Mouse (Mus musculus) liver, adult 2 months (tissue): ENCODE results near the gene Fthl17f. TPM values are rescaled to one million over a fixed set of nuclear protein-coding genes. Genes with fewer than 3 reads are reported as not detected.
"Not testable (repeated sequence)": the region's sequence is repeated elsewhere in the genome, so short reads cannot be mapped to it uniquely, and the experiment has no call there.

Experiments
- DNase-seq: peaks from one replicate; pipeline ENCODE4 v3.0.0-alpha.2; 2011; ENCODE audit warnings: low read depth, low spot score; ENCODE audit errors: extremely low read depth
- H3K27ac ChIP-seq: fragments of 200-500 bp; replicated peaks from 2 replicates; pipeline ENCODE4 v1.5.1; 2012; ENCODE audit warnings: low read depth, mild to moderate bottlenecking, control low read depth, inconsistent platforms, low read length; ENCODE audit not compliant: insufficient read depth
- H3K27me3 ChIP-seq: fragments of 200-500 bp; 2 replicates; pipeline ENCODE4 v1.6.1; 2012; ENCODE audit warnings: mild to moderate bottlenecking, moderate library complexity, low read length, inconsistent platforms; ENCODE audit not compliant: control insufficient read depth, insufficient read depth
- H3K36me3 ChIP-seq: fragments of 200-500 bp; 2 replicates; pipeline ENCODE4 v1.6.1; 2012; ENCODE audit warnings: low read length, inconsistent platforms; ENCODE audit not compliant: control insufficient read depth, insufficient read depth
- H3K4me1 ChIP-seq: fragments of 200-500 bp; 2 replicates; pipeline ENCODE4 v1.6.1; 2011; ENCODE audit warnings: low read length; ENCODE audit not compliant: control insufficient read depth, insufficient read depth
- H3K4me3 ChIP-seq: fragments of 200-500 bp; 2 replicates; pipeline ENCODE4 v1.5.1; 2011; ENCODE audit warnings: low read depth, mild to moderate bottlenecking, control low read depth, low read length, moderate library complexity; ENCODE audit not compliant: insufficient read depth
- H3K79me2 ChIP-seq: fragments of 200-500 bp; 2 replicates; pipeline ENCODE4 v1.6.1; 2012; ENCODE audit warnings: inconsistent platforms, mild to moderate bottlenecking, low read length, moderate library complexity; ENCODE audit not compliant: control insufficient read depth, insufficient read depth
- H3K9ac ChIP-seq: fragments of 200-500 bp; 2 replicates; pipeline ENCODE4 v1.6.1; 2012; ENCODE audit warnings: low read depth, mild to moderate bottlenecking, control low read depth, inconsistent platforms, low read length
- CTCF ChIP-seq: fragments of 200-500 bp; IDR thresholded peaks from 2 replicates; pipeline ENCODE4 v1.5.1; 2011; ENCODE audit warnings: low read depth, low read length, control low read depth
- POLR2A ChIP-seq: fragments of 200-500 bp; IDR thresholded peaks from 2 replicates; pipeline ENCODE4 v1.6.1; 2011; ENCODE audit warnings: low read length, control low read depth; ENCODE audit not compliant: insufficient read depth; ENCODE audit errors: extremely low read depth
- WGBS: fragments of 180-500 bp; shearing (Covaris S2); methylation state at CpG from one replicate; pipeline ENCODE4 v1.1.7; 2018; 5-methylcytosine and 5-hydroxymethylcytosine counted together
- polyA plus RNA-seq: library from polyadenylated mRNA; depleted of rRNA; stranded (reverse); fragments of >200 nt; gene quantifications from 2 replicates; pipeline ENCODE4 v1.2.3, GENCODE M21; 2012; rRNA removed
- total RNA-seq: library from RNA; depleted of rRNA; stranded (reverse); fragments of >200 nt; gene quantifications from 2 replicates; pipeline ENCODE4 v1.2.3, GENCODE M21; 2014; rRNA removed

Fthl17f gene
- total and polyA plus RNA-seq, 2 experiments: not detected

DNA sequence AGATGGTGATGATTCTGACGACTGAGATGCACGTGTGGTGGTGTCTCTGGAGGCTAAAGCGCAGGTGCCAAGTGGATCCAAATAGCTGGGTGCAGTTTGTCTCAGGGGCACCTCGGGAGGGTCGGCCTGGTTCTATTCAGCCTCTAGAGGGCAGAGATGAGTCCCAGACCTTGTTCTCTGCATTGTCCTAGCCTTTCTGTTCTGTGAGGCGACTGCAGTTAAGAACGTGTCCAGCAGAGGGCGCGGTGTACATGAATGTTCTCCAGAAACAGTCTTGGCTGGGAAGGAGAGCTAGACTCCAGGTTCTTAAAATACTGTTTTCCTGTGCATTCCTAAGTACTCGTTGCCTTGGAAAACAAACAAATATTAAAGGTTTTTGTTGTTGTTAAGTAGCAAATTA is 14.9 kb downstream of the Fthl17f start:
- H3K4me3 ChIP-seq, DNase-seq, H3K27ac ChIP-seq, H3K79me2 ChIP-seq, H3K4me1 ChIP-seq, H3K36me3 ChIP-seq, H3K27me3 ChIP-seq, H3K9ac ChIP-seq: not testable (repeated sequence)
- WGBS: 5% methylated on average over 8 of the region's 10 CpGs
- TF ChIP-seq CTCF: peak; percentile 44

DNA sequence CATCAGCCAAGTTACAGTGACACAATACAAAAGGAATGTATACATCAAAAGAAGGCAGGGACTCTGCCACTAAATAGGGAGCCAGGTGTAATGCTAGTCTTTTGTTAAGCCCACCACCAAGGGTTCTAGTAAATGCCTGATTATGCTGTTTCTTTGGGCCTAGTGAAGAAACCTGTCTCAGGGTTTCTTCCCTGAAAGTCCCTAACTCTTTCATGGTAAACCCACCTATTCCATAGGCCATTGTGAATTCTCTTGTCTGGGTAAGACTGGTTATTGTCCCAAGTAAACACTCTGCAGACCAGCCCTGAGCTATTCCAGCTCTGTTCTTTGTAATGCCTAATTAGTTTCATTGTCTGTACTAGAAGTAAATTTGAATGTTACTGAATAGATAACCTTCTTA is 32.3 kb downstream of the Fthl17f start:
- not testable (repeated sequence) for H3K36me3 ChIP-seq, H3K79me2 ChIP-seq, H3K27ac ChIP-seq, H3K27me3 ChIP-seq, DNase-seq, H3K4me3 ChIP-seq, H3K4me1 ChIP-seq, H3K9ac ChIP-seq

DNA sequence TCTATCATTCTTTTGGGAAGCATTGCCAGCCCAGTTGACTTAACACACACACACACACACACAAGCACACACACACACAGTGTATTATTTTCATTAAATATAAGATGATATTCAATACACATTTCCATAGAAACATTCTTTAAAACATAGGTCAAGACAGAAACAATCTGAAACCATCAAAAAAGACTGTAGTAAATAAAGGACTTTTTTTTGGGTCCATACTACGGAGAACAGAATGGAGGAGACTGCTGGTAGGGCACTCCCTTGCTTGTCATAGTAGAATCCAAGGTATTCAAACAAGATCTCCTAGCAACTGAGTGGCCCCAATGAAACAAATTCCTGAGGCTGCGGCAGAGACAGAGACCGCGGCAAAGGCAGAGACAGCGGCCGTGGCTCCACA is 41.4 kb downstream of the Fthl17f start, which contains the start of gene 4930402K13Rik:
Gene 4930402K13Rik, plus strand, starts transcription at position 301 of the 400 bp plus-strand sequence.
- no peaks in the 10 kb centered on the region for H3K36me3 ChIP-seq
- H3K27ac ChIP-seq: no peak within 1 kb of the TSS
- H3K27me3 ChIP-seq: no peaks in the 10 kb centered on the region
- H3K4me3 ChIP-seq: no peak within 1 kb of the TSS
- no peak for DNase-seq
- H3K4me1 ChIP-seq: no peaks in the 10 kb centered on the region
- TF ChIP-seq POLR2A: no peak
- no peak for TF ChIP-seq CTCF
- no peaks in the 10 kb centered on the region for H3K79me2 ChIP-seq
- 89% methylated on average over 6 of the region's 6 CpGs for WGBS
- H3K9ac ChIP-seq: no peak within 1 kb of the TSS

DNA sequence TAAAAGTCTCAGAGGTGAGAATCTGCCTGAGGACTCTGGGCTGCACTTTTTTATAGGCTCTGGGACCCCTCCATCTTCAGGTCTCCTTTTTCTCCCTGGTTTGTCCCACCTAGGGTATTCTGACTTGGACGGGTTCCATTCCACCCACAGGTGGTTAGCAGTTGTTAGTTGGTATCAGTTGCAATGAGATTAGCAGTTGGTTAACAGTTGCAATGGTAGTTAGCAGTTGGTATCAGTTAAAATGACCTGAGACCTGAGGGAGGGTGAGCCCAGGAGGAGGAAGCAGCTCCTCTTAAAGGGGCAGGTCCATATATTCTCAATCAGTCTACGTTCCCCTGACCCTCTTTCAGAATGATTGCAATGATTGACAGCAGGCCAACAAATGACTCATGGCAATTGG is 47.6 kb downstream of the Fthl17f start:
- no peak overlapping the region for H3K27ac ChIP-seq
- H3K27me3 ChIP-seq: no peaks in the 10 kb centered on the region
- no peak overlapping the region for H3K4me3 ChIP-seq
- WGBS: 26% methylated on average over 2 of the region's 2 CpGs
- TF ChIP-seq CTCF (no peak), POLR2A (no peak)
- no peak for DNase-seq
- H3K36me3 ChIP-seq: no peaks in the 10 kb centered on the region
- no peak overlapping the region for H3K9ac ChIP-seq
- H3K4me1 ChIP-seq: no peaks in the 10 kb centered on the region
- no peaks in the 10 kb centered on the region for H3K79me2 ChIP-seq

Other genes starting within 250 kb of the Fthl17f start
- gene Gm6592, start 219.0 kb upstream of the Fthl17f start, total RNA-seq: not detected in 2 replicates
- not detected in 2 replicates for gene Gm6592, start 219.0 kb upstream of the Fthl17f start, polyA plus RNA-seq
- not detected in 2 replicates for gene Gm5751, start 188.8 kb upstream of the Fthl17f start, total RNA-seq
- gene Gm5751, start 188.8 kb upstream of the Fthl17f start, polyA plus RNA-seq: not detected in 2 replicates
- gene B630019K06Rik, start 170.6 kb upstream of the Fthl17f start, total RNA-seq: 0.18 and 0.47 TPM in 2 replicates
- 0.21 and 0.60 TPM in 2 replicates for gene B630019K06Rik, start 170.6 kb upstream of the Fthl17f start, polyA plus RNA-seq
- gene Fthl17b, start 100.0 kb upstream of the Fthl17f start, total RNA-seq: not detected in 2 replicates
- gene Fthl17b, start 100.0 kb upstream of the Fthl17f start, polyA plus RNA-seq: not detected in 2 replicates
- not detected in 2 replicates for gene Fthl17c, start 86.5 kb upstream of the Fthl17f start, total RNA-seq
- not detected in 2 replicates for gene Fthl17c, start 86.5 kb upstream of the Fthl17f start, polyA plus RNA-seq
- gene Fthl17d, start 76.3 kb upstream of the Fthl17f start, total RNA-seq: not detected in 2 replicates
- not detected in 2 replicates for gene Fthl17d, start 76.3 kb upstream of the Fthl17f start, polyA plus RNA-seq
- not detected in 2 replicates for gene Fthl17e, start 29.5 kb upstream of the Fthl17f start, total RNA-seq
- not detected in 2 replicates for gene Fthl17e, start 29.5 kb upstream of the Fthl17f start, polyA plus RNA-seq
- not detected in 2 replicates for gene 4930402K13Rik, start 41.5 kb downstream of the Fthl17f start, total RNA-seq
- not detected in 2 replicates for gene 4930402K13Rik, start 41.5 kb downstream of the Fthl17f start, polyA plus RNA-seq
- gene Lancl3, start 136.9 kb downstream of the Fthl17f start, total RNA-seq: 0.09 TPM in 1 of 2 replicates, not detected in the other
- 0.02 TPM in 1 of 2 replicates, not detected in the other for gene Lancl3, start 136.9 kb downstream of the Fthl17f start, polyA plus RNA-seq
- gene Gm14862, start 193.9 kb downstream of the Fthl17f start, total RNA-seq: not detected in 2 replicates
- gene Gm14862, start 193.9 kb downstream of the Fthl17f start, polyA plus RNA-seq: not detected in 2 replicates
- gene Xk, start 209.7 kb downstream of the Fthl17f start, total RNA-seq: 1.8 and 2.3 TPM in 2 replicates
- gene Xk, start 209.7 kb downstream of the Fthl17f start, polyA plus RNA-seq: 2.0 and 2.2 TPM in 2 replicates
- gene H2al1m, start 220.7 kb downstream of the Fthl17f start, total RNA-seq: 0.37 and 0.60 TPM in 2 replicates
- 0.24 TPM in 1 of 2 replicates, not detected in the other for gene H2al1m, start 220.7 kb downstream of the Fthl17f start, polyA plus RNA-seq